Mouse (Mus musculus) myocyte (in vitro differentiated cells): Measurements from ENCODE around the gene Pccb. TPM values are rescaled to one million over a fixed set of nuclear protein-coding genes. Genes with fewer than 3 reads are reported as not detected.

ENCODE experiments used
- H3K27me3 ChIP-seq: one replicate; pipeline ENCODE4 v1.6.1; 2011; ENCODE audit not compliant: control insufficient read depth, insufficient read depth, insufficient read length
- H3K36me3 ChIP-seq: one replicate; pipeline ENCODE4 v1.6.1; 2011; ENCODE audit not compliant: control insufficient read depth, insufficient read depth
- H3K4me2 ChIP-seq: one replicate; pipeline ENCODE4 v1.6.1; 2011; ENCODE audit warnings: low read depth, control low read depth
- H3K4me3 ChIP-seq: one replicate; pipeline ENCODE4 v1.5.1; 2011; ENCODE audit warnings: mild to moderate bottlenecking, control low read depth, moderate library complexity
- H3K79me2 ChIP-seq: one replicate; pipeline ENCODE4 v1.6.1; 2011; ENCODE audit not compliant: control insufficient read depth, insufficient read depth
- H3ac ChIP-seq: one replicate; pipeline ENCODE4 v1.6.1; 2011; ENCODE audit not compliant: control insufficient read depth, insufficient read length
- CEBPB ChIP-seq: IDR thresholded peaks from 2 replicates; pipeline ENCODE4 v1.6.1; 2011; ENCODE audit warnings: mild to moderate bottlenecking, moderate library complexity; ENCODE audit not compliant: poor library complexity, insufficient read depth, severe bottlenecking
- E2F4 ChIP-seq: IDR thresholded peaks from one replicate; pipeline ENCODE4 v1.6.1; 2011; ENCODE audit warnings: mild to moderate bottlenecking, control low read depth, moderate library complexity; ENCODE audit not compliant: insufficient read depth
- MAX ChIP-seq: IDR thresholded peaks from one replicate; pipeline ENCODE4 v1.6.1; 2011; ENCODE audit warnings: low read depth, mild to moderate bottlenecking, control low read depth
- MYOD1 ChIP-seq, 3 experiments: IDR thresholded peaks; one replicate each; pipeline ENCODE4 v1.6.1; 2011; ENCODE audit warnings: control low read depth in 2 of 3, low read depth in 2 of 3, mild to moderate bottlenecking in 2 of 3, moderate library complexity in 1 of 3; ENCODE audit not compliant: insufficient read length in 2 of 3, control insufficient read depth in 1 of 3
- MYOG ChIP-seq, 3 experiments: IDR thresholded peaks; one replicate each; pipeline ENCODE4 v1.6.1; 2011; ENCODE audit warnings: control low read depth in 2 of 3, low read depth in 2 of 3, mild to moderate bottlenecking in 2 of 3; ENCODE audit not compliant: insufficient read length in 2 of 3, control insufficient read depth in 1 of 3, insufficient read depth in 1 of 3
- POLR2A ChIP-seq: IDR thresholded peaks from one replicate; pipeline ENCODE4 v1.6.1; 2011; ENCODE audit warnings: low read depth, mild to moderate bottlenecking, control low read depth, moderate library complexity; ENCODE audit not compliant: insufficient read length
- POLR2AphosphoS2 ChIP-seq: IDR thresholded peaks from one replicate; pipeline ENCODE4 v1.6.1; 2011; ENCODE audit warnings: low read depth, control low read depth; ENCODE audit not compliant: insufficient read length
- REST ChIP-seq: IDR thresholded peaks from one replicate; pipeline ENCODE4 v1.6.1; 2011; ENCODE audit warnings: mild to moderate bottlenecking, control low read depth, moderate library complexity; ENCODE audit not compliant: insufficient read depth, insufficient read length
- SRF ChIP-seq: IDR thresholded peaks from one replicate; pipeline ENCODE4 v1.6.1; 2011; ENCODE audit warnings: low read depth; ENCODE audit not compliant: control insufficient read depth, insufficient read length
- TCF12 ChIP-seq: IDR thresholded peaks from one replicate; pipeline ENCODE4 v1.6.1; 2011; ENCODE audit warnings: mild to moderate bottlenecking, control low read depth; ENCODE audit not compliant: poor library complexity, insufficient read depth, severe bottlenecking
- TCF3 ChIP-seq: IDR thresholded peaks from one replicate; pipeline ENCODE4 v1.6.1; 2011; ENCODE audit warnings: low read depth, control low read depth; ENCODE audit not compliant: insufficient read length
- USF1 ChIP-seq: IDR thresholded peaks from one replicate; pipeline ENCODE4 v1.6.1; 2011; ENCODE audit warnings: low read depth, mild to moderate bottlenecking, control low read depth, moderate library complexity
- polyA plus RNA-seq: library from polyadenylated mRNA; unstranded; fragments of >200 nt; fragmentation: generic; extraction: Trizol; gene quantifications from one replicate; pipeline ENCODE4 v1.2.1, GENCODE M21; 2012; ENCODE audit warnings: missing spikeins

Pccb gene
- polyA plus RNA-seq, 1 experiment = 46.8 TPM

DNA sequence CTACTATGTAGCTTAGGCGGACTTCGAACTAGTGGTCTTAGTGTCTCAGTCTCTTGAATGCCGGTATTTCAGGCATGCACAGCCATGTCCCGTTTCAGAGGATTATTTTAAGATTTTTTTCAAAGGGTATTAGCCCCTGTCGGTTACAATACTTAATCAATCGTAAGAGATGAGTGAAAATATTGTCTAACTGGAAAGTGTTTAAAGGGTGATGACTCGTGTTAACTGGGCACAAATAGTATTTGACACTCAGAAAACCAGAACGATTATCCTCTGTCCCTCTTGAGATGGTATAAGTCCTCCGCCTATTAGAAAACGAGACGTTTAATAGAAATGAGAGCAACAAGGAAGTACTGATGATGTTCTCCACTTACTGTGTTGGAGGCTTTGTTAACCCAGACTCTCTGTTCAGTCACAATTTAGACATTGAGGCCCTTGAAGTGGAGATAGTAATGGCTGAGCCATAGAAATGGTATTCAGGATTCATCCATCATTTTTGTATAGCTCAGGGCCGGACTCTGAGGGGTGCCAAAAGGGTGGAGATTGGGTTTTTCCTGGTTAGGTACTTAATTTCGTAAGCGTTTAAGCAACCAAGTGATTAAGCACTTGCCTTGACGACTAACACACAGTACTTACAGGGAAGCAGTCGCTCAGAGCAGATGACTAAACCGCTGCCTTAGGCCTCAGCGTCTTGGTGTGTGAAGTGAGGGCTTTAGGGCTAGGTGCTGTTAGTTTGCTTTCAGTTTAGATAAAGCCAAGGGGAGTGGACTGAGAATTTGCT is 41.6 kb upstream of the Pccb start:
- Histone ChIP-seq H3K36me3 (no peaks in the 10 kb centered on the region), H3K4me3 (peak overlapping the region; percentile 100), H3K27me3 (no peaks in the 10 kb centered on the region), H3K4me2 (peak overlapping the region; percentile 91), H3K79me2 (peaks cover 66% of the 10 kb centered on the region), H3ac (no peak overlapping the region)
- TF ChIP-seq POLR2A (no peak), REST (no peak), POLR2AphosphoS2 (no peak), MYOD1 (IDR thresholded peaks at IDR 0.05; ENCODE audit: control insufficient read depth in 1 of 3, insufficient read length in 2 of 3, low read depth in 2 of 3) (no peak), TCF3 (no peak), TCF12 (no peak), E2F4 (no peak), USF1 (no peak), SRF (no peak)

DNA sequence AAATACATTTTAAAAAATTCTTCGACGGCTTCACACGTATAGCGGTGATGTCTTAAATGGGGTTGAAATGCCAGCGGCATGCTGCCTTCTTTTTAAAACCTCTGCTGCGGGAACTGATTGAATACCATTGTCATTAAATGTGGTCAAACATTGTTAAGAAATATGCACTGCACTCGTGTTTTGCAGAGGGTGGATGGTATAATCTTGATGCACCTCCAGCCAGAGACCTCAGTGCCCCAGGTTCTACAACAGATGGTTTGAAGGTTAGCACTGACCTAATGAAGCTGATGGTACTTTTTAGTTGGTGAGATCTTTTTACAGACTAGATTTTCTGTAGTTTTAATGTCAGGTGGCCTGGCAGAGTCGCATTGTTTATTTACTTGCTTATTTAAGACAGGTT is 41.0 kb upstream of the Pccb start:
- Histone ChIP-seq H3ac (peak overlapping the region; percentile 98), H3K27me3 (no peaks in the 10 kb centered on the region), H3K36me3 (no peaks in the 10 kb centered on the region), H3K4me3 (peak overlapping the region; percentile 100), H3K4me2 (peak overlapping the region; percentile 91), H3K79me2 (peaks cover 60% of the 10 kb centered on the region)
- TF ChIP-seq MAX = no peak
- TF ChIP-seq CEBPB = no peak
- no peak for TF ChIP-seq REST
- TF ChIP-seq MYOG (IDR thresholded peaks at IDR 0.05; ENCODE audit: control insufficient read depth in 1 of 3, insufficient read depth in 1 of 3, insufficient read length in 2 of 3, low read depth in 2 of 3) = no peak
- TF ChIP-seq MYOD1 (IDR thresholded peaks at IDR 0.05; ENCODE audit: control insufficient read depth in 1 of 3, insufficient read length in 2 of 3, low read depth in 2 of 3) = no peak
- no peak for TF ChIP-seq TCF12
- TF ChIP-seq E2F4 = no peak
- no peak for TF ChIP-seq POLR2A
- TF ChIP-seq SRF = no peak

DNA sequence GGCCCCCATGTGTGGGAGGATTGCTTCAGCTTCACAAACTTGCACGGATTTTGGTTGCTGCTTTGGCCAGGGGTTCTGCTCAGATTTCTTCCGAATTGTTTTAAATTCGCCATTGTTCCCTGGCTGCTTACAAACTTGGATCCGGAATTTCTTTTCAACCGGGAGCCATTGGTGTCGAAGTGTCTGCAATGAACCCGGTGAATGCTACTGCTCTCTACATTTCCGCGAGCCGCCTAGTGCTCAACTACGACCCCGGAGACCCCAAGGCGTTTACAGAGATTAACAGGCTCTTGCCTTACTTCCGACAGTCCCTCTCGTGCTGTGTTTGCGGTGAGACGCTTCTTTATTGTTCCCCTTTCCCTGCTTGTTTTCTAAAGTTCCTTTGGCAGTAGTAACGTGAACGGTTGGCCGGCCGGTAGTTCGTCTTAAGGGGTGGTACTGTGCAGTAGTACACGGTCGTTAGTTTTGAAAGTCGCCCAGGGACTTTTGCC is 40.4 kb upstream of the Pccb start:
- peak overlapping the region; percentile 100 for H3K4me3 ChIP-seq
- peaks cover 54% of the 10 kb centered on the region for H3K79me2 ChIP-seq
- peak overlapping the region; percentile 98 for H3ac ChIP-seq
- H3K27me3 ChIP-seq = no peaks in the 10 kb centered on the region
- H3K4me2 ChIP-seq = peak overlapping the region; percentile 91
- no peaks in the 10 kb centered on the region for H3K36me3 ChIP-seq
- TF ChIP-seq MYOD1 (IDR thresholded peaks at IDR 0.05; ENCODE audit: control insufficient read depth in 1 of 3, insufficient read length in 2 of 3, low read depth in 2 of 3) = no peak
- TF ChIP-seq MYOG (IDR thresholded peaks at IDR 0.05; ENCODE audit: control insufficient read depth in 1 of 3, insufficient read depth in 1 of 3, insufficient read length in 2 of 3, low read depth in 2 of 3) = no peak
- TF ChIP-seq POLR2A = no peak
- TF ChIP-seq CEBPB = no peak
- TF ChIP-seq MAX = no peak
- TF ChIP-seq REST = no peak
- TF ChIP-seq TCF12 = no peak
- no peak for TF ChIP-seq USF1
- no peak for TF ChIP-seq SRF
- no peak for TF ChIP-seq POLR2AphosphoS2
- TF ChIP-seq E2F4 = no peak
- no peak for TF ChIP-seq TCF3

DNA sequence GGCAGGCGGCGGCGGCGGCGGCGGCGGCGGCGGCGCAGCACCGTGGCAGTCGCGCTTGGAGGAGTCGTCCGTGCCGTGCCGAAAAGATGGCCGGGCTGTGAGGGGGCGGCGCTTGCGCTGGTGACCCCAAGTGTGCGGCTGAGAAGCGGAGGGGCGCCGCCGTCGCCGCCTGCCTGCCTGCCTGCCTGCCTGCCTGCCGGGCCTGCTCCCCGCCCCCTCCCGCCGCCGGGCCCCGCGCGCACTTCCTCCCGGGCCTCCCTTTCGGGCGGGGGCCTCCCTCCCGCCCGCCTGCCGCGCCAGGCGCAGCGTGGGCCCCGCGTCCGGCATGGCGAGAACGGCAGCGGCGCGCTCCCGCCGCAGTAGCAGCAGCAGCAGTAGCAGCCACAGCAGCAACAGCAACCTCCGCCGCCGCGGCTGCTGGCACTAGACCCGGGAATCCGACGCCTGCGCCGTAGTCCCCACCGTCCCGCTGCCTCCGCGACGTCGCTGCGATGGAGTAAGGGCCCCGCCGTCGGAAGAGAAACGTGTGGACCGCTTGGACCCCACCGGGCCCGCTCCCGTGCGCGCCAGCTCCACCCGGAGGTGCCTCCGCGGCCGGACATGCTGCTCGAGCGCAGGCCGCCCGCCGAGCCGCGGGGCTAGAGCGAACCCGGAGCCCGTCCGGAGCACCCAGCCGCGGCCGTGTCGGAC is 39.8 kb upstream of the Pccb start:
- no peaks in the 10 kb centered on the region for H3K27me3 ChIP-seq
- H3K4me2 ChIP-seq = peak overlapping the region; percentile 91
- H3K4me3 ChIP-seq = peak overlapping the region; percentile 100
- H3K79me2 ChIP-seq = peaks cover 48% of the 10 kb centered on the region
- TF ChIP-seq MAX (no peak), E2F4 (no peak), USF1 (no peak), POLR2AphosphoS2 (peak; percentile 64), POLR2A (peak; percentile 62)
- peak overlapping the region; percentile 98 for H3ac ChIP-seq
- H3K36me3 ChIP-seq = no peaks in the 10 kb centered on the region

DNA sequence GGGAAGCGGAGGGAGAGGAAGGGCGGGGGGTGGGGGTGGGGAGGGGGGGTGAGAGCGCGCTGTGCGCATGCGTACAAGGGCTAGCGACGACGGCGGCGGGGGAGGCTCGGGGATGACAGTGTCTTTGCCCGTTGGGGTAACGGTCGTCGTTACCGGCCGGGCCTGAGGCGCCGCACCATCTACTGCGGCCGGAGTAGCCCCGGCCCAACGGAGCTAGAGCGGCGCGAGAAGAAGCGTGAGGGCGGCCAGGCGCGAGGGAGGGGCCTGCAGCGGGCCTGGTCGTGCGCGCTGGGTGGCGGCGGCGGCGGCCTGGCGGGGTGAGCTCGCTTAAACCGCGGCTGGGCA is 39.3 kb upstream of the Pccb start, which contains the start of gene Msl2:
Gene Msl2 (plus strand): TSS at position 115 of the 345 bp plus-strand sequence.
- TF ChIP-seq REST = no peak
- peak; percentile 87 for TF ChIP-seq POLR2A
- TF ChIP-seq CEBPB = no peak
- TF ChIP-seq MYOG (IDR thresholded peaks at IDR 0.05; ENCODE audit: control insufficient read depth in 1 of 3, insufficient read depth in 1 of 3, insufficient read length in 2 of 3, low read depth in 2 of 3) = no peak
- TF ChIP-seq TCF12 = no peak
- TF ChIP-seq SRF = no peak
- no peak for TF ChIP-seq E2F4
- TF ChIP-seq POLR2AphosphoS2 = peak; percentile 88
- peaks cover 43% of the 10 kb centered on the region for H3K79me2 ChIP-seq
- H3ac ChIP-seq = peak within 1 kb of the TSS; percentile 98
- H3K4me3 ChIP-seq = peak within 1 kb of the TSS; percentile 100
- H3K36me3 ChIP-seq = no peaks in the 10 kb centered on the region
- peak within 1 kb of the TSS; percentile 91 for H3K4me2 ChIP-seq
- H3K27me3 ChIP-seq = no peaks in the 10 kb centered on the region
